Mouse (Mus musculus) embryonic facial prominence, embryonic 15.5 days (tissue): ENCODE data around the gene Slc25a39. TPM values are rescaled to one million over a fixed set of nuclear protein-coding genes. Genes with fewer than 3 reads are reported as not detected.
"Not testable (repeated sequence)": the region's sequence is repeated elsewhere in the genome, so short reads cannot be mapped to it uniquely, and the experiment has no call there.

Experiments used
- ATAC-seq: fragments of 200-750 bp; cut with Nextera tagmentation; 2 replicates; pipeline ENCODE4 v1.8.0; 2017; ENCODE audit warnings: low read depth, moderate TSS enrichment; ENCODE audit not compliant: insufficient number of reproducible peaks, low FRiP score, low TSS enrichment
- H3K27ac ChIP-seq: fragments of 300-500 bp; sonication (generic); replicated peaks from 2 replicates; pipeline ENCODE4 v1.5.1; 2015; ENCODE audit warnings: mild to moderate bottlenecking, inconsistent platforms
- H3K27me3 ChIP-seq: fragments of 300-500 bp; sonication (generic); 2 replicates; pipeline ENCODE4 v1.6.1; 2015; ENCODE audit warnings: inconsistent platforms
- H3K36me3 ChIP-seq: fragments of 300-500 bp; sonication (generic); 2 replicates; pipeline ENCODE4 v1.6.1; 2015; ENCODE audit warnings: mild to moderate bottlenecking, inconsistent platforms
- H3K4me1 ChIP-seq: fragments of 300-500 bp; sonication (generic); 2 replicates; pipeline ENCODE4 v1.6.1; 2015; ENCODE audit warnings: inconsistent platforms
- H3K4me2 ChIP-seq: fragments of 300-500 bp; sonication (generic); replicated peaks from 2 replicates; pipeline ENCODE4 v1.6.1; 2015; ENCODE audit warnings: mild to moderate bottlenecking, inconsistent platforms
- H3K4me3 ChIP-seq: fragments of 300-500 bp; sonication (generic); replicated peaks from 2 replicates; pipeline ENCODE4 v1.5.1; 2015; ENCODE audit warnings: mild to moderate bottlenecking, inconsistent platforms
- H3K9ac ChIP-seq: fragments of 300-500 bp; sonication (generic); 2 replicates; pipeline ENCODE4 v1.6.1; 2015; ENCODE audit warnings: inconsistent platforms
- H3K9me3 ChIP-seq: fragments of 300-500 bp; sonication (generic); replicated peaks from 2 replicates; pipeline ENCODE4 v1.6.1; 2016; ENCODE audit warnings: inconsistent platforms
- WGBS: fragments of 180-500 bp; shearing (Covaris S2); methylation state at CpG from one replicate; pipeline ENCODE4 v1.1.7; 2015; 5-methylcytosine and 5-hydroxymethylcytosine counted together
- polyA plus RNA-seq: library from polyadenylated mRNA; unstranded; fragments of >200 nt; fragmentation: Nextera tagmentation; extraction: Ambion mirVana; gene quantifications from 2 replicates; pipeline ENCODE4 v1.2.1, GENCODE M21; 2015

Gene Slc25a39
- polyA plus RNA-seq, 1 experiment from 2014 or later, result 197 TPM

- 76% methylated on average over 8 of the region's 8 CpGs for WGBS
- ATAC-seq, result no peak
- H3K4me2 ChIP-seq, result no peak overlapping the region
These were observed 18.0 kb upstream of the Slc25a39 start for GRCm38 (mm10) chr11:102425555-102426316.

GRCm38 (mm10) chr11:102424666-102425065, 16.9 kb upstream of the Slc25a39 start:
- Histone ChIP-seq H3K27ac (no peak overlapping the region), H3K9ac (no peak overlapping the region), H3K4me2 (no peak overlapping the region), H3K36me3 (no peaks in the 10 kb centered on the region), H3K4me1 (peaks cover 5% of the 10 kb centered on the region; the same call in 1 of the 2 replicates), H3K27me3 (no peaks in the 10 kb centered on the region), H3K4me3 (no peak overlapping the region), H3K9me3 (no peaks in the 10 kb centered on the region)
- 70% methylated on average over 6 of the region's 6 CpGs for WGBS
- ATAC-seq, result no peak

More at GRCm38 (mm10) chr11:102425555-102426316, 18.0 kb upstream of the Slc25a39 start:
- H3K4me3 ChIP-seq, result no peak overlapping the region
- no peaks in the 10 kb centered on the region for H3K9me3 ChIP-seq
- peaks cover 8% of the 10 kb centered on the region; the same call in 1 of the 2 replicates for H3K4me1 ChIP-seq
- no peaks in the 10 kb centered on the region for H3K36me3 ChIP-seq
- H3K9ac ChIP-seq, result no peak overlapping the region
- H3K27me3 ChIP-seq, result no peaks in the 10 kb centered on the region
- H3K27ac ChIP-seq, result 0 out of 2 replicates have a peak overlapping the region, but pooled peaks have one; percentile 17

- WGBS, result 64% methylated on average over 8 of the region's 8 CpGs
These were observed 13.8 kb upstream of the Slc25a39 start for GRCm38 (mm10) chr11:102421559-102421958.

DNA sequence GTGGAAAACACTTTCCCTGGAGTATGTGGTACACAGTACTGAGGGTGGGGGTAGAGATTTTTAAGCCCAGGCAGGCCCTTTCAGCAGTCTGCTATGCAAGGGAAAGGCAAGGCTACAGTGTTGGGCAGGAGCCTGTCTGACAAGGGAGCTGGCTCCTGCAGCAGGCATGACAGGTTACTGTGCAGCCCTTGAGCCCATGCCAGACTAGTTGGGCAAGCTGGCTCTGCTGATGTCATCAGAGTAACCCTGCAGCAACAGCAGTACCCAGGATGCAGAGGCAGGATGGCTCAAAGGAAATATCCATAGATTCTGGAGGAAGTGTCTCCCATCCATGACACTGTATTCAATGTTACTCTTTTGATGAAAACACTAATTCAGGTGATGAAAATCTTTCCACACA, 11.1 kb upstream of the Slc25a39 start:
- no peak overlapping the region for H3K4me2 ChIP-seq
- no peak overlapping the region for H3K4me3 ChIP-seq
- H3K4me1 ChIP-seq, result no peaks in the 10 kb centered on the region
- H3K27ac ChIP-seq, result no peak overlapping the region
- no peaks in the 10 kb centered on the region for H3K27me3 ChIP-seq
- no peaks in the 10 kb centered on the region for H3K9me3 ChIP-seq
- H3K36me3 ChIP-seq, result no peaks in the 10 kb centered on the region
- no peak for ATAC-seq
- no peak overlapping the region for H3K9ac ChIP-seq

More at GRCm38 (mm10) chr11:102421559-102421958, 13.8 kb upstream of the Slc25a39 start:
- Histone ChIP-seq H3K9me3 (no peaks in the 10 kb centered on the region), H3K27ac (no peak overlapping the region), H3K9ac (no peak overlapping the region), H3K4me2 (no peak overlapping the region), H3K27me3 (no peaks in the 10 kb centered on the region), H3K4me1 (no peaks in the 10 kb centered on the region), H3K36me3 (no peaks in the 10 kb centered on the region), H3K4me3 (no peak overlapping the region)
- ATAC-seq, result no peak

DNA sequence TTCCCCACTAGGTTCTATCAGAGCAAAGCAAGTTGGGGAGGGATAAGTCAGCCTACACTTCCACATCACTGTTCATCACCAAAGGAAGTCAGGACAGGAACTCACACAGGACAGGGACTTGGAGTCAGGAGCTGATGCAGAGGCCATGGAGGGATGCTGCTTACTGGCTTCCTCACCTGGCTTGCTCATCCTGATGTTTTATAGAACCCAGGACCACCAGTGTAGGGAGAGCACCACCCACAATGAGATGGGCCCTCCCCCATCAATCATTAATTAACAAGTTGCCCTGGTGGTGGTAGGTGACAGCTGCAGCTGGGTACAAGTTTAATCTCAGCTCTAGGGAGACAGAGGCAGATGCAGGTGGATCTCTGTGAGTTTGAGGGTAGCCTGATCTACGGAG, 9.4 kb upstream of the Slc25a39 start:
- H3K4me1 ChIP-seq, result no peaks in the 10 kb centered on the region
- H3K4me3 ChIP-seq, result no peak overlapping the region
- H3K9ac ChIP-seq, result no peak overlapping the region
- WGBS, result 66% methylated on average over 1 of the region's 1 CpGs
- H3K4me2 ChIP-seq, result no peak overlapping the region
- H3K27me3 ChIP-seq, result no peaks in the 10 kb centered on the region
- no peaks in the 10 kb centered on the region for H3K36me3 ChIP-seq
- H3K27ac ChIP-seq, result no peak overlapping the region
- H3K9me3 ChIP-seq, result no peaks in the 10 kb centered on the region
- ATAC-seq, result no peak

GRCm38 (mm10) chr11:102415034-102415802, 7.5 kb upstream of the Slc25a39 start:
- H3K27me3 ChIP-seq, result no peaks in the 10 kb centered on the region
- no peak overlapping the region for H3K4me2 ChIP-seq
- WGBS, result 67% methylated on average over 10 of the region's 10 CpGs
- ATAC-seq, result no peak
- H3K4me3 ChIP-seq, result no peak overlapping the region
- no peaks in the 10 kb centered on the region for H3K36me3 ChIP-seq
- peaks cover 5% of the 10 kb centered on the region for H3K4me1 ChIP-seq
- H3K9ac ChIP-seq, result no peak overlapping the region
- no peak overlapping the region for H3K27ac ChIP-seq
- H3K9me3 ChIP-seq, result no peaks in the 10 kb centered on the region

DNA sequence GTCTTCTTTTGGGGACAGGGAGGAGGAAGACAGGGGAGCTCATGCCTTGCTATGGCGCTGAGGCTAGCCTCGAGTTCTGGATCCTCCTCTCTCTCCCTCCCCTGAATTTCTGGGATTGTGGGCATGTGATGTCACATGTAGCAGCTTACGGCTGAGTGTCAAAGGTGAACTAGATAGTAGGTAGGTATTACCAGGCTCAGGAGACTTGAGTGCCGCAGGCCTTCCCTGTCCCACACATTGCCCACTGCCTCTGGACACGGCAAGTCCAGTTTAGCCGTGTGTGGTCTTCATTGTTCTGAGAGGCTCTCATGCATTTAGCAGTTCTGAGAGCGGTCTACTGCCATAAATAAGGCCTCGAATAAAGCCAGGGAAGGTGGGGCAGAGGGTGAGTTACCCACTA, 5.3 kb upstream of the Slc25a39 start:
- Histone ChIP-seq H3K4me2 (no peak overlapping the region), H3K27me3 (no peaks in the 10 kb centered on the region), H3K36me3 (no peaks in the 10 kb centered on the region), H3K9me3 (no peaks in the 10 kb centered on the region), H3K4me3 (no peak overlapping the region), H3K9ac (no peak overlapping the region), H3K27ac (no peak overlapping the region), H3K4me1 (peaks cover 19% of the 10 kb centered on the region)
- 76% methylated on average over 8 of the region's 8 CpGs for WGBS
- no peak for ATAC-seq

GRCm38 (mm10) chr11:102411704-102412103, 4.0 kb upstream of the Slc25a39 start:
- Histone ChIP-seq H3K27me3 (no peaks in the 10 kb centered on the region), H3K36me3 (no peaks in the 10 kb centered on the region), H3K4me2 (no peak overlapping the region), H3K9ac (no peak overlapping the region), H3K4me3 (no peak overlapping the region), H3K27ac (no peak overlapping the region), H3K4me1 (peaks cover 24% of the 10 kb centered on the region), H3K9me3 (no peaks in the 10 kb centered on the region)
- no peak for ATAC-seq
- WGBS, result 5% methylated on average over 11 of the region's 11 CpGs

DNA sequence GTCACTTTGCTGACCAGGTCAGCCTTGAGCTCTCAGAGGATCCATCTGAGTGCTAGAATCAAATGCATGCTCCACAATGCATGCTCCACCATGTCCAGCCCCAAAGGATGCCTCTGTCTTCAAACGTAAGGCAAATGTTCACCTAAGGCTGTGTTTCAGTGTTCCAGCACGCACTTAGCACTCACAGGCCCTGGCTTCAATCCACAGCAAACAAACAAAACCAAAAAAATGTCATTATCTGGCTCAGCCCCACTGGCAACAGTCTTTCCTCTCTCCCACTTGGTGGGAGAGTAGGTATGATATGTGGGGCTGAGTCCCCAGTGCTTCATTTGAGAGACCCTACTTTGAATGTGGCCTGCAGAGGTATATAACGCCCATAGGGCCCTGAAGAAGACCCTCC, 3.3 kb upstream of the Slc25a39 start:
- no peak for ATAC-seq
- H3K9ac ChIP-seq, result no peak overlapping the region
- H3K27me3 ChIP-seq, result no peaks in the 10 kb centered on the region
- no peaks in the 10 kb centered on the region for H3K36me3 ChIP-seq
- H3K4me2 ChIP-seq, result no peak overlapping the region
- no peak overlapping the region for H3K27ac ChIP-seq
- no peak overlapping the region for H3K4me3 ChIP-seq
- peaks cover 31% of the 10 kb centered on the region for H3K4me1 ChIP-seq
- no peaks in the 10 kb centered on the region for H3K9me3 ChIP-seq
- WGBS, result 67% methylated on average over 3 of the region's 3 CpGs

DNA sequence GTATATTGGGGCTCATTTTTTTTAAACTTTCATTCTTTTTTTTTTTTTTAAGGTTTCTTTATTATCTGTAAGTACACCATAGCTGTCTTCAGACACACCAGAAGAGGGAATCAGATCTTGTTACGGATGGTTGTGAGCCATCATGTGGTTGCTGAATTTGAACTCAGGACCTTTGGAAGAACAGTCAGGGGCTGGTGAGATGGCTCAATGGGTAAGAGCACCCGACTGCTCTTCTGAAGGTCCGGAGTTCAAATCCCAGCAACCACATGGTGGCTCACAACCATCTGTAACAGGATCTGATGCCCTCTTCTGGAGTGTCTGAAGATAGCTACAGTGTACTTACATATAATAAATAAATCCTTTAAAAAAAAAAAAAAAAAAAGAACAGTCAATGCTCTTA, 2.6 kb upstream of the Slc25a39 start:
- WGBS, result 89% methylated on average over 3 of the region's 3 CpGs

GRCm38 (mm10) chr11:102409795-102410330, 2.1 kb upstream of the Slc25a39 start:
- H3K27ac ChIP-seq, result no peak overlapping the region
- no peaks in the 10 kb centered on the region for H3K27me3 ChIP-seq
- no peak overlapping the region for H3K9ac ChIP-seq
- no peak overlapping the region for H3K4me3 ChIP-seq
- H3K9me3 ChIP-seq, result no peaks in the 10 kb centered on the region
- H3K4me2 ChIP-seq, result no peak overlapping the region
- H3K36me3 ChIP-seq, result peaks cover under 1% of the 10 kb centered on the region; the same call in 1 of the 2 replicates
- ATAC-seq, result no peak
- H3K4me1 ChIP-seq, result peaks cover 42% of the 10 kb centered on the region
- WGBS, result 72% methylated on average over 3 of the region's 3 CpGs

More for the DNA sequence above, 2.6 kb upstream of the Slc25a39 start:
- not testable (repeated sequence) for H3K4me3 ChIP-seq, H3K4me2 ChIP-seq, ATAC-seq, H3K9me3 ChIP-seq, H3K36me3 ChIP-seq, H3K27me3 ChIP-seq, H3K9ac ChIP-seq, H3K27ac ChIP-seq
- peaks cover 38% of the 10 kb centered on the region for H3K4me1 ChIP-seq
